Mouse (Mus musculus): ENCODE data around the gene Ccdc124. TPM values are rescaled to one million over a fixed set of nuclear protein-coding genes. Genes with fewer than 3 reads are reported as not detected.
A peak's percentile ranks its signal among the peaks of the same experiment; 100 is the strongest.
"Not testable (repeated sequence)": the region's sequence is repeated elsewhere in the genome, so short reads cannot be mapped to it uniquely, and the experiment has no call there.

Gene Ccdc124
- polyA plus RNA-seq, 1 experiment from 2014 or later: 123 TPM

DNA sequence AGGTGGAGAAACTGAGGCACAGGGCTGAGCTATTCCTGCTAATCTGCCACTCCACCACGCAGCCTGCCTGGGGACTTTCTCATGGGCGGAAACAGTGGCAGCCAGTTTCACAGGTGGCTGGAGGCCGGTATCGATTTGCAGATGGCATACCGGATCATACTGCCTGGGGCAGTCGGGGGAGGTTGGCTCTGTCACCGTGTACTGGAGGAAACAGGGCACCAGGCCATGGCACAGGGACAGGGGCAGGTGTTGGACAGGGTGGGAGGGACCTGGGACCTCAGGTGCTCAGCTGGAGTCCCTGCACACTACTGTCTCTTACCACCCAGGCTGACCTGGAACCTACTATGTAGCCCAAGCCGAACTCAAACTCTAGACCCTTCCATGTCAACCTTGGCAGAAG is 47.9 kb downstream of the Ccdc124 start:
- no peak for ATAC-seq (ENCODE audit: insufficient number of reproducible peaks, insufficient read depth, low FRiP score, low TSS enrichment)
- no peak overlapping the region for H3K9ac ChIP-seq
- H3K36me3 ChIP-seq: no peaks in the 10 kb centered on the region
- H3K9me3 ChIP-seq: peaks cover 4% of the 10 kb centered on the region; the same call in 1 of the 2 replicates
- no peaks in the 10 kb centered on the region for H3K4me1 ChIP-seq
- no peak overlapping the region for H3K4me3 ChIP-seq
- 77% methylated on average over 8 of the region's 8 CpGs for WGBS
- H3K4me2 ChIP-seq (replicated peaks): no peak overlapping the region
- peaks cover 3% of the 10 kb centered on the region; the same call in 1 of the 2 replicates for H3K27me3 ChIP-seq
- no peak overlapping the region for H3K27ac ChIP-seq

DNA sequence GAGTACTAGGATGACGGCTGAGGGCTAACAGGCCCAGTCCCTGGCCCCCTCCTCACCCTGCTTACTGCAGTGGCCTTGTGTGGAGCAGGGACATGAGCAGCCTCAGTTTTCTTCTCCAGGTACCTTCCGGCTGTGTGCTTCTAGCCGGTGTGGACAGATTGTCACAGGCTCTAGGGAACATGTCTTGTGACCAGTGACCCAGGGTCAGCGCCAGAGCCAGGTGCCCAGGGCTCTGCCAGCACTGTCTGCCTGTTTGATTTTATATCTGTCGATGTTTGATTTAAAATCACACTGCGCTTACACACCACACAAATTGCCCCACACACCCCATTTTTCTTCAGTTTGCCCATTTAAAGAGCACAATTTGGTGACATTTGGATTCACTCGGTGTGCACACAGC is 49.9 kb downstream of the Ccdc124 start:
- Histone ChIP-seq H3K36me3 (no peaks in the 10 kb centered on the region), H3K27ac (no peak overlapping the region), H3K4me1 (0 out of 2 replicates have a peak, but pooled peaks cover 2% of the 10 kb centered on the region), H3K4me3 (no peak overlapping the region), H3K4me2 (replicated peaks) (no peak overlapping the region), H3K9ac (no peak overlapping the region), H3K9me3 (peaks cover 13% of the 10 kb centered on the region), H3K27me3 (peaks cover 23% of the 10 kb centered on the region; the same call in 1 of the 2 replicates)
- WGBS: 79% methylated on average over 7 of the region's 7 CpGs
- ATAC-seq (ENCODE audit: insufficient number of reproducible peaks, insufficient read depth, low FRiP score, low TSS enrichment): no peak

DNA sequence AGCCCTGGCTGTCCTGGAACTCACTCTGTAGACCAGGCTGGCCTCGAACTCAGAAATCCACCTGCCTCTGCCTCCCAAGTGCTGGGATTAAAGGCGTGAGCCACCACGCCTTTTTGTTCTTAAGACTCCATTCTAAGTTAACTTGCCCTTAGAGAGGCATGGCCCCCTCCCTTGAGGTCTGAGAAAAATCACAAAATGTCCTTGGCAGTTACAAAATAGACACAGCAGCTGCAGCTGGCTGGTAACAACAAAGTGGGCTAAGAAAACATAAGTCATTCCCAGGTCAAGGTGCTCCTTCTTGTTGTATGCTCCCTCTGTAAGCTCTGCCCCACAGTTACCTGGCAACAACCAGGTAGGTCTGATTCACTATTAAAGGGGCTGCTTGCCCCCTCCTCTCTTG is 51.1 kb downstream of the Ccdc124 start:
- H3K36me3 ChIP-seq; H3K27ac ChIP-seq; H3K4me2 ChIP-seq (replicated peaks); H3K9ac ChIP-seq; ATAC-seq (ENCODE audit: insufficient number of reproducible peaks, insufficient read depth, low FRiP score, low TSS enrichment); H3K4me1 ChIP-seq; H3K4me3 ChIP-seq: not testable (repeated sequence)
- 85% methylated on average over 3 of the region's 3 CpGs for WGBS
- H3K27me3 ChIP-seq: peaks cover 26% of the 10 kb centered on the region
- peaks cover 18% of the 10 kb centered on the region for H3K9me3 ChIP-seq

DNA sequence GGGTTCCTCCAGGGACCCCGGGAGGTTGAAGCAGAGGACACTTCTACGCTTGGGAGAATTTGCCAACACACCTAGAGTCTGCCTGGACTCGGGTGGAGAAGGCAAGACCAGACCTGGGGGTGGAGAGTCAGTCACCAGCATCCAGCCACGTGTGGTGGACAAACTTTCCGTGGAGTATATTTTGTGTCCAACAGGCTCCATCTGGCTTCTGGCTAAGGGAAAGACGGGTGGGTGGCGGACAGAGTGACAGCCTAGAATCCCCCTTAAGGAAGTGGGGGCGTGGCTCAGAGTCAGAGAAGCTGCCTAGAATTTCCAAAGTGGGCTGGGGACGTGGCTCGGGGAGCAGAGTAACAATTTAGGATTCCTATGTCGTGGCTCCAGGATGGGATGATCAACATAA is 51.7 kb downstream of the Ccdc124 start:
- ATAC-seq (ENCODE audit: insufficient number of reproducible peaks, insufficient read depth, low FRiP score, low TSS enrichment): no peak

DNA sequence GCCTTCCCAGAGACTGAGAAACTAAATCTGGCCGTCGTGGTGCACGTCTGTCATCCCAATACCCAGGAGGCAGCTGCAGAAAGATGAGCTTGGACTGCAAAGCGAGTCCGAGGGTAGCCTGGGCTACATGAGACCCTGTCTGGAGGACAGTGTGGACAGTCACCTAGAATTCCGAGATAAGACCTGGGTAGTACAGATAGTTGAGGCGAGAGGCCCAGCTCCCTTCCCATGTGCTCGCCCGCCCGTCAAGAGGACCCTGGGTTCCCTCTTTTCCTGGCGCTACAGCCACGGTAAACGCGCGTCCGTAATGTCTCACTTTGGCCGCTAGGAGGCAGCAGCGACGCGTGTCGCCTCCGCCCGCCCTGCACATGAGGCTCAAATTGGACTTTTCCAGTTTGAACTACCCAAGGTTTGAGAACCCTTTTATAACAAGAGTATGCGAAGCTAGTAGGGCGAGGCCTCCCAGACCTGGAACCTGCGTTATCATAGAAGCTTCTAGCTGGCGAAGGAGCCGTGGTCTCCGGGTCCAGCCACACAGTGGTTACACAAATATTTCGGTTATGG is 52.3 kb downstream of the Ccdc124 start:
- Histone ChIP-seq H3K36me3 (no peaks in the 10 kb centered on the region), H3K4me2 (replicated peaks) (no peak overlapping the region), H3K27me3 (peaks cover 37% of the 10 kb centered on the region), H3K4me3 (no peak overlapping the region), H3K9me3 (peaks cover 14% of the 10 kb centered on the region; the same call in 1 of the 2 replicates), H3K4me1 (peaks cover 9% of the 10 kb centered on the region; the same call in 1 of the 2 replicates), H3K9ac (no peak overlapping the region), H3K27ac (no peak overlapping the region)
- 17% methylated on average over 30 of the region's 30 CpGs for WGBS
- ATAC-seq (ENCODE audit: insufficient number of reproducible peaks, insufficient read depth, low FRiP score, low TSS enrichment): no peak

More for the DNA sequence above, 51.7 kb downstream of the Ccdc124 start:
- H3K4me2 ChIP-seq (replicated peaks): no peak overlapping the region
- H3K4me1 ChIP-seq: peaks cover 3% of the 10 kb centered on the region; the same call in 1 of the 2 replicates
- H3K36me3 ChIP-seq: no peaks in the 10 kb centered on the region
- no peak overlapping the region for H3K27ac ChIP-seq
- 44% methylated on average over 11 of the region's 11 CpGs for WGBS
- no peak overlapping the region for H3K4me3 ChIP-seq
- no peak overlapping the region for H3K9ac ChIP-seq
- H3K9me3 ChIP-seq: peaks cover 17% of the 10 kb centered on the region
- H3K27me3 ChIP-seq: peaks cover 32% of the 10 kb centered on the region

DNA sequence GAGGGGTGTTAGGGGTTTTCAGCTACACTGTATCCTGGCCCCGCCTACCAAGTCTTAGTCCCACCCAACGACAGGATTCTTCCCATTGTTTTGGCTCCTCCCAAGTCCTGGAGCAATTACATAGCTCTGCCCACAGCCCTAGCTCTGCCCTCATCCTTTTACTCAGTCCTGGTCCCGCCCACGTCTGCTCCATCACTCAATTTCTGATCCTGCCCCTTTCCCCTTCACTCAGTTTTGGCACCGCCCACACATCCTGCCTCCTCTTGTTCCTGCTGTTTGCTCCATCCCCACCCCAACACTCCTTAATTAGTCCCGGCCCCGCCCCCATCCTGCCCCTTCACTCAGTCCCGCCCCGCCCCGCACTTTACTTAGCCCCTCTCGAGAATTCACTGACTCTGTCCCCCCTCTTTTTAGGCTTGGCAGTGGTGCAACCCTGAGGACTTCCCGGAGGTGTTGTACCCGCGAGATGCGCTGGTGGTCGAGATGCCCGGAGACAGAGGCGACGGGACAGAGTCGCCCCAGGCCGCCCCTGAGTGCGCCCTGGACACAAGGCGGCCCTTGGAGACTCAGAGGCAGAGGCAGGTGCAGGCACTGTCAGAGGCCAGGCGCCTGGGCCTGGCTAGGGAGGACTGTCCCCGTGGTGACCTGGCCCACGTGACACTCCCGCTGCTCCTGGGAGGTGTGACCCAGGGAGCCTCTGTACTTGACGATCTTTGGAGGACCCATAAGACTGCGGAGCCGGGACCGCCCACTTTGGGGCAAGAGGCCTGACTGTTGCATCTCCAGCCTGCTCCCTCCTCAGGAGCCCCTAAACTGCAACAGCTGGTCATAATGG is 53.4 kb downstream of the Ccdc124 start:
- H3K27ac ChIP-seq: no peak overlapping the region
- no peaks in the 10 kb centered on the region for H3K36me3 ChIP-seq
- peak overlapping the region; percentile 30 for H3K4me2 ChIP-seq (replicated peaks)
- ATAC-seq (ENCODE audit: insufficient number of reproducible peaks, insufficient read depth, low FRiP score, low TSS enrichment): peak; percentile 63; the same call in 1 of the 2 replicates
- no peak overlapping the region for H3K4me3 ChIP-seq
- H3K9me3 ChIP-seq: peaks cover 14% of the 10 kb centered on the region; the same call in 1 of the 2 replicates
- H3K9ac ChIP-seq: no peak overlapping the region
- H3K27me3 ChIP-seq: peaks cover 46% of the 10 kb centered on the region
- 4% methylated on average over 31 of the region's 31 CpGs for WGBS
- peaks cover 9% of the 10 kb centered on the region; the same call in 1 of the 2 replicates for H3K4me1 ChIP-seq

Small RNA genes within 50 kb of the gene (microRNA-seq; reads per million reads assigned to microRNA genes)
- gene Mir7067: 1.1 reads per million

Other genes starting within 250 kb of the Ccdc124 start
- gene Gdf15, start 241.5 kb downstream of the Ccdc124 start, polyA plus RNA-seq (2016; fragmentation: Nextera tagmentation; extraction: Ambion mirVana): not detected in 2 replicates
- 59.5 and 70.4 TPM in 2 replicates for gene Pgpep1, start 213.5 kb downstream of the Ccdc124 start, polyA plus RNA-seq (2016; fragmentation: Nextera tagmentation; extraction: Ambion mirVana)
- gene Lsm4, start 200.7 kb downstream of the Ccdc124 start, polyA plus RNA-seq (2016; fragmentation: Nextera tagmentation; extraction: Ambion mirVana): 303 and 326 TPM in 2 replicates
- gene Jund, start 175.0 kb downstream of the Ccdc124 start, polyA plus RNA-seq (2016; fragmentation: Nextera tagmentation; extraction: Ambion mirVana): 142 and 150 TPM in 2 replicates
- gene Iqcn, start 170.5 kb downstream of the Ccdc124 start, polyA plus RNA-seq (2016; fragmentation: Nextera tagmentation; extraction: Ambion mirVana): not detected in 2 replicates
- not detected in 2 replicates for gene Gm3336, start 155.4 kb downstream of the Ccdc124 start, polyA plus RNA-seq (2016; fragmentation: Nextera tagmentation; extraction: Ambion mirVana)
- 0.17 and 0.29 TPM in 2 replicates for gene Pde4c, start 150.2 kb downstream of the Ccdc124 start, polyA plus RNA-seq (2016; fragmentation: Nextera tagmentation; extraction: Ambion mirVana)
- gene Rab3a, start 119.3 kb downstream of the Ccdc124 start, polyA plus RNA-seq (2016; fragmentation: Nextera tagmentation; extraction: Ambion mirVana): 27.0 and 27.6 TPM in 2 replicates
- gene Mpv17l2, start 113.0 kb downstream of the Ccdc124 start, polyA plus RNA-seq (2016; fragmentation: Nextera tagmentation; extraction: Ambion mirVana): 32.7 and 35.7 TPM in 2 replicates
- 76.8 and 78.0 TPM in 2 replicates for gene Pik3r2, start 97.2 kb downstream of the Ccdc124 start, polyA plus RNA-seq (2016; fragmentation: Nextera tagmentation; extraction: Ambion mirVana)
- gene Mast3, start 68.9 kb downstream of the Ccdc124 start, polyA plus RNA-seq (2016; fragmentation: Nextera tagmentation; extraction: Ambion mirVana): 13.7 and 13.9 TPM in 2 replicates
- 0.13 TPM in 1 of 2 replicates, not detected in the other for gene Il12rb1, start 65.5 kb downstream of the Ccdc124 start, polyA plus RNA-seq (2016; fragmentation: Nextera tagmentation; extraction: Ambion mirVana)
- 6.9 and 7.5 TPM in 2 replicates for gene Arrdc2, start 34.2 kb downstream of the Ccdc124 start, polyA plus RNA-seq (2016; fragmentation: Nextera tagmentation; extraction: Ambion mirVana)
- gene Kcnn1, start 10.7 kb downstream of the Ccdc124 start, polyA plus RNA-seq (2016; fragmentation: Nextera tagmentation; extraction: Ambion mirVana): 6.7 and 7.0 TPM in 2 replicates
- gene Slc5a5, start 18.8 kb upstream of the Ccdc124 start, polyA plus RNA-seq (2016; fragmentation: Nextera tagmentation; extraction: Ambion mirVana): 0.19 and 0.20 TPM in 2 replicates
- gene Rpl18a, start 23.5 kb upstream of the Ccdc124 start, polyA plus RNA-seq (2016; fragmentation: Nextera tagmentation; extraction: Ambion mirVana): 3,568 and 3,610 TPM in 2 replicates
- gene Map1s, start 32.0 kb upstream of the Ccdc124 start, polyA plus RNA-seq (2016; fragmentation: Nextera tagmentation; extraction: Ambion mirVana): 63.1 and 64.6 TPM in 2 replicates